In the genomic region with DNA sequence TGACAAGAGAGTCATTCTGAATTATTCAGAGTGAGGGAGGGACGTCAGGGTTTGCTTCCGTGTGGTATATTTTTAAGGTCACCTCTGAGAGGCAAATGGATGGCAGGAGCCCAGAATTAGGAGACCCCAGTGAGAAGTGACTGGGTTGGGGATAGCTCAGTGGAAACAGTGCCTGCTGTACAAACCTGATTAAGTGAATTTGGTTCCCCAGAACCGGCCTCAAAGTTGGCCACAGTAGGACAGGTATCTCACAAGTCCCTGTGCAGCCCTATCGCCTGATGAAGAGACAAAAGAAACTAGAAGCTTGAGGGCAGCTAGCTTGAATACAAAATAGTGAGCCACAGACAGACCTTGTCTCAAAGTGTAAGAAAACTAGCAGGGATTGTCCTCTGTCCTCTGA, we compare ENCODE assay signal across 23 mouse cellular contexts. TPM values are rescaled to one million over a fixed set of nuclear protein-coding genes. Genes with fewer than 3 reads are reported as not detected.
DNase-seq lines count a peak whose midpoint lies in the region; ATAC-seq and TF ChIP-seq lines count a peak whose summit lies in the region.
"Had no signal": no experiment of that assay in that cellular context is flagged by ENCODE, and none has a peak within 500 bp of the region (broad histone marks: within the 10 kb centered on the region; RNA-seq: fewer than 3 reads in every experiment).

No protein-coding gene starts in this region.

- 87% methylated on average over 4 of the region's 4 CpGs for WGBS in forebrain, embryonic 15.5 days
- 80% methylated on average over 4 of the region's 4 CpGs for WGBS in forebrain, embryonic 16.5 days
- WGBS in hindbrain, postnatal 0 days: 77% methylated on average over 4 of the region's 4 CpGs
- 86% methylated on average over 4 of the region's 4 CpGs for WGBS in hindbrain, embryonic 14.5 days

- no peak overlapping the region for H3K9ac ChIP-seq in forebrain, embryonic 15.5 days (replicated peaks)
- H3K9ac ChIP-seq in forebrain, embryonic 16.5 days (replicated peaks; ENCODE audit: low read depth, low read length): no peak overlapping the region
- no peak overlapping the region for H3K9ac ChIP-seq in hindbrain, postnatal 0 days (replicated peaks; ENCODE audit: low read length)
- no peak overlapping the region for H3K9ac ChIP-seq in hindbrain, embryonic 14.5 days
- H3K9ac ChIP-seq: embryonic facial prominence, embryonic 13.5 days; forebrain, embryonic 12.5 days; forebrain, postnatal 0 days had no signal

- DNase-seq in cerebellum, adult 11-12 months: peak; percentile 55
- DNase-seq in cerebellum, postnatal 4 days (ENCODE audit: low spot score in 2 of 2): no peak
- DNase-seq in cerebellum, adult 9-11 months: peak; percentile 56
- no peak for DNase-seq in cerebellum, adult 18-20 months
- DNase-seq in hindbrain, postnatal 0 days (ENCODE audit: low spot score): no peak
- DNase-seq in hindbrain, embryonic 14.5 days (ENCODE audit: low spot score): no peak
- DNase-seq: heart, adult 11 months had no signal

- no peak for TF ChIP-seq CTCF in hindbrain, postnatal 0 days (IDR thresholded peaks at IDR 0.05; ENCODE audit: low read depth)

- 0 out of 2 replicates have a peak, but pooled peaks cover 8% of the 10 kb centered on the region for H3K4me1 ChIP-seq in forebrain, embryonic 15.5 days
- peaks cover 2% of the 10 kb centered on the region; the same call in 1 of the 2 replicates for H3K4me1 ChIP-seq in forebrain, embryonic 16.5 days (replicated peaks; ENCODE audit: control insufficient read depth, insufficient read depth, low read length)
- H3K4me1 ChIP-seq in hindbrain, postnatal 0 days (ENCODE audit: insufficient read depth, low read length): no peaks in the 10 kb centered on the region
- H3K4me1 ChIP-seq in hindbrain, embryonic 14.5 days (replicated peaks; ENCODE audit: control insufficient read depth, insufficient read depth, low read length): no peaks in the 10 kb centered on the region
- H3K4me1 ChIP-seq: embryonic facial prominence, embryonic 10.5 days; forebrain, embryonic 12.5 days had no signal

- H3K27ac ChIP-seq in forebrain, embryonic 15.5 days (replicated peaks): peak overlapping the region; percentile 69; the same call in 1 of the 2 replicates
- H3K27ac ChIP-seq in forebrain, embryonic 16.5 days (ENCODE audit: low read length): no peak overlapping the region; the same call in 1 of the 2 replicates
- H3K27ac ChIP-seq in hindbrain, postnatal 0 days: peak overlapping the region; percentile 75; the same call in 1 of the 2 replicates
- H3K27ac ChIP-seq in hindbrain, embryonic 14.5 days: no peak overlapping the region
- H3K27ac ChIP-seq: embryonic facial prominence, embryonic 10.5 days; embryonic facial prominence, embryonic 13.5 days; forebrain, embryonic 12.5 days; gastrocnemius, adult 2 months had no signal

- H3K36me3 ChIP-seq in forebrain, embryonic 15.5 days: peaks cover 6% of the 10 kb centered on the region; the same call in 1 of the 2 replicates
- H3K36me3 ChIP-seq in forebrain, embryonic 16.5 days (ENCODE audit: control insufficient read depth, insufficient read depth): 0 out of 2 replicates have a peak, but pooled peaks cover 2% of the 10 kb centered on the region
- no peaks in the 10 kb centered on the region; the same call in 1 of the 2 replicates for H3K36me3 ChIP-seq in hindbrain, postnatal 0 days (ENCODE audit: insufficient read depth, low read length)
- peaks cover 51% of the 10 kb centered on the region for H3K36me3 ChIP-seq in hindbrain, embryonic 14.5 days (replicated peaks; ENCODE audit: control insufficient read depth, insufficient read depth)
- H3K36me3 ChIP-seq: embryonic facial prominence, embryonic 10.5 days; embryonic facial prominence, embryonic 13.5 days; forebrain, embryonic 12.5 days had no signal

- no peaks in the 10 kb centered on the region for H3K27me3 ChIP-seq in forebrain, embryonic 15.5 days
- H3K27me3 ChIP-seq in forebrain, embryonic 16.5 days (replicated peaks; ENCODE audit: control insufficient read depth, insufficient read depth, low read length): no peaks in the 10 kb centered on the region
- H3K27me3 ChIP-seq in hindbrain, postnatal 0 days (ENCODE audit: insufficient read depth, low read length): no peaks in the 10 kb centered on the region
- no peaks in the 10 kb centered on the region for H3K27me3 ChIP-seq in hindbrain, embryonic 14.5 days (ENCODE audit: control insufficient read depth, insufficient read depth, low read length)
- H3K27me3 ChIP-seq: embryonic facial prominence, embryonic 13.5 days; forebrain, embryonic 12.5 days had no signal

- ATAC-seq in forebrain, embryonic 15.5 days (replicated peaks): no peak
- ATAC-seq in forebrain, embryonic 16.5 days: no peak
- no peak for ATAC-seq in hindbrain, postnatal 0 days
- ATAC-seq in hindbrain, embryonic 14.5 days (ENCODE audit: low FRiP score): no peak
- ATAC-seq: activated CD4-positive, CD25-positive, alpha-beta regulatory T cell, adult 4 months; intestine, postnatal 0 days had no signal

- no peak overlapping the region for H3K4me2 ChIP-seq in forebrain, embryonic 15.5 days (replicated peaks)
- no peak overlapping the region for H3K4me2 ChIP-seq in forebrain, embryonic 16.5 days (ENCODE audit: low read length)
- no peak overlapping the region for H3K4me2 ChIP-seq in hindbrain, postnatal 0 days (ENCODE audit: low read depth, low read length)
- no peak overlapping the region for H3K4me2 ChIP-seq in hindbrain, embryonic 14.5 days (replicated peaks)
- H3K4me2 ChIP-seq: embryonic facial prominence, embryonic 13.5 days; forebrain, embryonic 12.5 days; heart, embryonic 11.5 days had no signal

- no peaks in the 10 kb centered on the region for H3K9me3 ChIP-seq in forebrain, embryonic 15.5 days
- no peaks in the 10 kb centered on the region for H3K9me3 ChIP-seq in forebrain, embryonic 16.5 days (ENCODE audit: control insufficient read depth, low read length)
- H3K9me3 ChIP-seq in hindbrain, postnatal 0 days (ENCODE audit: low read length): no peaks in the 10 kb centered on the region
- no peaks in the 10 kb centered on the region for H3K9me3 ChIP-seq in hindbrain, embryonic 14.5 days (ENCODE audit: control insufficient read depth, low read length)
- H3K9me3 ChIP-seq: embryonic facial prominence, embryonic 10.5 days; embryonic facial prominence, embryonic 13.5 days; forebrain, embryonic 12.5 days had no signal

- no peak overlapping the region for H3K4me3 ChIP-seq in forebrain, embryonic 15.5 days
- H3K4me3 ChIP-seq in forebrain, embryonic 16.5 days (replicated peaks; ENCODE audit: low read length): no peak overlapping the region
- no peak overlapping the region for H3K4me3 ChIP-seq in hindbrain, postnatal 0 days (ENCODE audit: low read length)
- no peak overlapping the region for H3K4me3 ChIP-seq in hindbrain, embryonic 14.5 days (replicated peaks; ENCODE audit: low read length)
- H3K4me3 ChIP-seq: embryonic facial prominence, embryonic 10.5 days; embryonic facial prominence, embryonic 13.5 days; erythroblast, embryonic 14.5 days; forebrain, embryonic 12.5 days had no signal

RNA-seq across cellular contexts. Expression of a gene that starts 23.1 kb away (rescaled TPM):
- 14.9 and 15.8 TPM in 2 replicates for polyA plus RNA-seq in forebrain, embryonic 15.5 days (2015; fragmentation: Nextera tagmentation; extraction: Ambion mirVana)
- polyA plus RNA-seq in forebrain, embryonic 16.5 days (2015; fragmentation: Nextera tagmentation; extraction: Ambion mirVana): 16.3 and 18.7 TPM in 2 replicates
- 19.2 and 21.6 TPM in 2 replicates for total RNA-seq in hindbrain, postnatal 0 days (2014; rRNA removed)
- polyA plus RNA-seq in hindbrain, postnatal 0 days (2015; fragmentation: Nextera tagmentation; extraction: Ambion mirVana): 18.1 and 19.4 TPM in 2 replicates
- 14.0 and 14.4 TPM in 2 replicates for polyA plus RNA-seq in hindbrain, embryonic 14.5 days (2014; fragmentation: Nextera tagmentation; extraction: Ambion mirVana)
- polyA plus RNA-seq: erythroblast, embryonic 14.5 days; heart, embryonic 14.5 days; heart, postnatal 0 days had no signal

RNA-seq across cellular contexts. Expression of a gene that starts 30.2 kb away (rescaled TPM):
- polyA plus RNA-seq in forebrain, embryonic 15.5 days (2015; fragmentation: Nextera tagmentation; extraction: Ambion mirVana): not detected in 2 replicates
- polyA plus RNA-seq in forebrain, embryonic 16.5 days (2015; fragmentation: Nextera tagmentation; extraction: Ambion mirVana): not detected in 2 replicates
- 0.16 TPM in 1 of 2 replicates, not detected in the other for total RNA-seq in hindbrain, postnatal 0 days (2014; rRNA removed)
- 0.24 and 0.38 TPM in 2 replicates for polyA plus RNA-seq in hindbrain, postnatal 0 days (2015; fragmentation: Nextera tagmentation; extraction: Ambion mirVana)
- 0.16 TPM in 1 of 2 replicates, not detected in the other for polyA plus RNA-seq in hindbrain, embryonic 14.5 days (2014; fragmentation: Nextera tagmentation; extraction: Ambion mirVana)
- total RNA-seq: adrenal gland, adult 8-10 months; adrenal gland, postnatal 25 days; heart, adult 8-10 months had no signal
- polyA plus RNA-seq: forebrain, embryonic 12.5 days had no signal

Comparison
In these comparisons a context has a peak if more than half of its experiments do, and no peak if none do; other contexts are left out.
1. DNase-seq: peak in cerebellum, adult 11-12 months (single experiment) and cerebellum, adult 9-11 months (single experiment); none in cerebellum, postnatal 4 days (0 of 2), cerebellum, adult 18-20 months (0 of 2), hindbrain, postnatal 0 days (single experiment) and hindbrain, embryonic 14.5 days (single experiment).
2. H3K27ac ChIP-seq: peak in forebrain, embryonic 15.5 days (single experiment) and hindbrain, postnatal 0 days (single experiment); none in forebrain, embryonic 16.5 days (single experiment) and hindbrain, embryonic 14.5 days (single experiment).